Mouse (Mus musculus): Measurements from ENCODE around the gene Catip. TPM values are rescaled to one million over a fixed set of nuclear protein-coding genes. Genes with fewer than 3 reads are reported as not detected.
"Not testable (repeated sequence)": the region's sequence is repeated elsewhere in the genome, so short reads cannot be mapped to it uniquely, and the experiment has no call there.

The Catip gene
- polyA plus RNA-seq, 1 experiment from 2014 or later, result 0.55 TPM

DNA sequence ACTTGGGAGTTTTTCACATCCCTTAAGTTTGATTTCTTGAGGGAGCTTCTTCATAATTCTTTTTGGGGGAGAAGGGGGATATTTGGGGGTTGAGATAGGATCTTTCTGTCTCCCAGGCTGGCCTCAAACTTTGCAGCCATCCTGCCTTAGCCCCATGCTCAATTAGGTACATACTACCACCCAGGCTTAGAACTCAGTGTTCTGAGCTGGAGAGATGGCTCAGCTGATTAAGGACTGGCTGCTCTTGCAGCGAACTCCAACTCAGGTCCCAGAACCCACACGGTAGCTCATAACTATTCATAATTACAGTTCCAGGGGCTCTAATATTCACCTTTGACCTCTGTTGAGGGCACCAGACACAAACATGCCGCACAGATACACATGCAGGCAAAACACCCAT, 27.3 kb upstream of the Catip start:
- no peak overlapping the region for H3K9ac ChIP-seq

GRCm38 (mm10) chr1:74335033-74335432, 26.9 kb upstream of the Catip start:
- Histone ChIP-seq H3K4me3 (replicated peaks) (no peak overlapping the region), H3K9ac (no peak overlapping the region), H3K27ac (no peak overlapping the region), H3K4me1 (peaks cover 22% of the 10 kb centered on the region), H3K36me3 (no peaks in the 10 kb centered on the region), H3K27me3 (replicated peaks) (no peaks in the 10 kb centered on the region), H3K4me2 (no peak overlapping the region), H3K9me3 (no peaks in the 10 kb centered on the region)
- 65% methylated on average over 4 of the region's 4 CpGs for WGBS
- no peak for ATAC-seq (ENCODE audit: insufficient read depth, low FRiP score, low read depth)

More for the DNA sequence above, 27.3 kb upstream of the Catip start:
- H3K4me3 ChIP-seq (replicated peaks), result no peak overlapping the region
- peaks cover 23% of the 10 kb centered on the region for H3K4me1 ChIP-seq
- no peak overlapping the region for H3K27ac ChIP-seq
- no peak overlapping the region for H3K4me2 ChIP-seq
- no peaks in the 10 kb centered on the region for H3K27me3 ChIP-seq (replicated peaks)
- H3K9me3 ChIP-seq, result no peaks in the 10 kb centered on the region
- WGBS, result 77% methylated on average over 3 of the region's 3 CpGs
- no peaks in the 10 kb centered on the region for H3K36me3 ChIP-seq
- no peak for ATAC-seq (ENCODE audit: insufficient read depth, low FRiP score, low read depth)

- Histone ChIP-seq H3K36me3 (no peaks in the 10 kb centered on the region), H3K9ac (no peak overlapping the region), H3K4me1 (peaks cover 20% of the 10 kb centered on the region), H3K27ac (no peak overlapping the region), H3K9me3 (no peaks in the 10 kb centered on the region), H3K4me2 (no peak overlapping the region), H3K4me3 (replicated peaks) (no peak overlapping the region), H3K27me3 (replicated peaks) (no peaks in the 10 kb centered on the region)
- ATAC-seq (ENCODE audit: insufficient read depth, low FRiP score, low read depth), result no peak
- 71% methylated on average over 6 of the region's 6 CpGs for WGBS
Observed at GRCm38 (mm10) chr1:74335436-74336170, 26.3 kb upstream of the Catip start.

- Histone ChIP-seq H3K27ac (no peak overlapping the region), H3K9me3 (no peaks in the 10 kb centered on the region), H3K9ac (no peak overlapping the region), H3K4me2 (no peak overlapping the region), H3K4me1 (peaks cover 8% of the 10 kb centered on the region), H3K4me3 (replicated peaks) (no peak overlapping the region), H3K27me3 (replicated peaks) (no peaks in the 10 kb centered on the region), H3K36me3 (no peaks in the 10 kb centered on the region)
- 75% methylated on average over 3 of the region's 3 CpGs for WGBS
- ATAC-seq (ENCODE audit: insufficient read depth, low FRiP score, low read depth), result no peak
Observed at GRCm38 (mm10) chr1:74337241-74337771, 24.6 kb upstream of the Catip start.

- no peak; the same call in 1 of the 2 replicates for ATAC-seq (ENCODE audit: insufficient read depth, low FRiP score, low read depth)
- WGBS, result 79% methylated on average over 4 of the region's 5 CpGs
- Histone ChIP-seq H3K4me2 (no peak overlapping the region), H3K27ac (no peak overlapping the region), H3K36me3 (no peaks in the 10 kb centered on the region), H3K9ac (no peak overlapping the region), H3K4me3 (replicated peaks) (no peak overlapping the region), H3K27me3 (replicated peaks) (no peaks in the 10 kb centered on the region), H3K4me1 (peaks cover 6% of the 10 kb centered on the region), H3K9me3 (no peaks in the 10 kb centered on the region)
Observed at GRCm38 (mm10) chr1:74338013-74338412, 23.9 kb upstream of the Catip start.

GRCm38 (mm10) chr1:74338626-74339025, 23.3 kb upstream of the Catip start:
- H3K4me3 ChIP-seq (replicated peaks), result no peak overlapping the region
- no peak overlapping the region for H3K9ac ChIP-seq
- no peaks in the 10 kb centered on the region; the same call in 1 of the 2 replicates for H3K4me1 ChIP-seq
- H3K27me3 ChIP-seq (replicated peaks), result no peaks in the 10 kb centered on the region
- no peak for ATAC-seq (ENCODE audit: insufficient read depth, low FRiP score, low read depth)
- no peaks in the 10 kb centered on the region for H3K36me3 ChIP-seq
- WGBS, result 79% methylated on average over 4 of the region's 4 CpGs
- H3K9me3 ChIP-seq, result no peaks in the 10 kb centered on the region
- H3K4me2 ChIP-seq, result no peak overlapping the region
- no peak overlapping the region for H3K27ac ChIP-seq

GRCm38 (mm10) chr1:74339917-74340316, 22.0 kb upstream of the Catip start:
- Histone ChIP-seq H3K27me3 (replicated peaks) (no peaks in the 10 kb centered on the region), H3K4me2 (no peak overlapping the region), H3K4me1 (no peaks in the 10 kb centered on the region; the same call in 1 of the 2 replicates), H3K36me3 (no peaks in the 10 kb centered on the region), H3K4me3 (replicated peaks) (no peak overlapping the region), H3K9ac (no peak overlapping the region), H3K27ac (no peak overlapping the region), H3K9me3 (no peaks in the 10 kb centered on the region)
- WGBS, result 88% methylated on average over 9 of the region's 9 CpGs
- no peak for ATAC-seq (ENCODE audit: insufficient read depth, low FRiP score, low read depth)

DNA sequence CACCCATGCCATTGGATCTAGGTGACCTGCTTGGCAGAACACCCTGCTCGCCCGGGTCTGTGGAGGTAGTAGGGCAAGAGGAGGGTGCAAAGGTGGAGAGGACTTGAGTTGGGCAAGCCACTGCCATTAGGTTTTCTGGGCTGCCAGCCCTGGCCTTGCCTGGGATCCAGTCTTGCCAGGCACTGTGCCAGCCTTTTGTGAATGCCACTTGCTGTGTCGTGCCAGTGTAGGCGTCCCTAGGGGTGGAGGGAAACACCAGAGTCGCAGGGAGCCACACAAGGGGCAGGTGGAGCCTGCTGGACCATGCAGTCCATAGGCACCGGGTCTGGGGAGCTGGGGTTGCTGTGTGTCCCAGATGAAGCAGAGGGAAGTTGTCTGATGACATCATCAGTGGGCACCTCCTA, 21.5 kb upstream of the Catip start:
- Histone ChIP-seq H3K36me3 (no peaks in the 10 kb centered on the region), H3K9me3 (no peaks in the 10 kb centered on the region), H3K4me2 (no peak overlapping the region), H3K4me1 (no peaks in the 10 kb centered on the region; the same call in 1 of the 2 replicates), H3K9ac (no peak overlapping the region), H3K4me3 (replicated peaks) (no peak overlapping the region), H3K27me3 (replicated peaks) (no peaks in the 10 kb centered on the region), H3K27ac (no peak overlapping the region)
- WGBS, result 93% methylated on average over 6 of the region's 6 CpGs
- no peak for ATAC-seq (ENCODE audit: insufficient read depth, low FRiP score, low read depth)

GRCm38 (mm10) chr1:74340992-74341391, 20.9 kb upstream of the Catip start:
- WGBS, result 92% methylated on average over 4 of the region's 4 CpGs
- ATAC-seq (ENCODE audit: insufficient read depth, low FRiP score, low read depth); H3K36me3 ChIP-seq; H3K9me3 ChIP-seq; H3K4me2 ChIP-seq; H3K4me1 ChIP-seq; H3K27ac ChIP-seq; H3K4me3 ChIP-seq (replicated peaks); H3K9ac ChIP-seq; H3K27me3 ChIP-seq (replicated peaks): not testable (repeated sequence)

- WGBS, result 83% methylated on average over 7 of the region's 7 CpGs
- no peaks in the 10 kb centered on the region for H3K9me3 ChIP-seq
- H3K4me2 ChIP-seq, result no peak overlapping the region
- H3K4me3 ChIP-seq (replicated peaks), result no peak overlapping the region
- no peak overlapping the region for H3K9ac ChIP-seq
- no peaks in the 10 kb centered on the region; the same call in 1 of the 2 replicates for H3K4me1 ChIP-seq
- ATAC-seq (ENCODE audit: insufficient read depth, low FRiP score, low read depth), result no peak
- H3K27ac ChIP-seq, result no peak overlapping the region
- H3K27me3 ChIP-seq (replicated peaks), result no peaks in the 10 kb centered on the region
- H3K36me3 ChIP-seq, result no peaks in the 10 kb centered on the region
Observed at GRCm38 (mm10) chr1:74341898-74342297, 20.0 kb upstream of the Catip start.

GRCm38 (mm10) chr1:74342308-74342707, 19.6 kb upstream of the Catip start:
- Histone ChIP-seq H3K4me2 (no peak overlapping the region), H3K9ac (no peak overlapping the region), H3K27ac (no peak overlapping the region), H3K4me1 (no peaks in the 10 kb centered on the region; the same call in 1 of the 2 replicates), H3K4me3 (replicated peaks) (no peak overlapping the region), H3K36me3 (no peaks in the 10 kb centered on the region), H3K9me3 (no peaks in the 10 kb centered on the region), H3K27me3 (replicated peaks) (no peaks in the 10 kb centered on the region)
- WGBS, result 91% methylated on average over 1 of the region's 1 CpGs
- no peak for ATAC-seq (ENCODE audit: insufficient read depth, low FRiP score, low read depth)

GRCm38 (mm10) chr1:74343161-74343560, 18.7 kb upstream of the Catip start:
- H3K4me2 ChIP-seq, result no peak overlapping the region
- H3K9me3 ChIP-seq, result no peaks in the 10 kb centered on the region
- no peak overlapping the region for H3K27ac ChIP-seq
- H3K9ac ChIP-seq, result no peak overlapping the region
- H3K36me3 ChIP-seq, result no peaks in the 10 kb centered on the region
- H3K4me3 ChIP-seq (replicated peaks), result no peak overlapping the region
- WGBS, result 74% methylated on average over 5 of the region's 5 CpGs
- H3K4me1 ChIP-seq, result no peaks in the 10 kb centered on the region; the same call in 1 of the 2 replicates
- H3K27me3 ChIP-seq (replicated peaks), result no peaks in the 10 kb centered on the region
- no peak for ATAC-seq (ENCODE audit: insufficient read depth, low FRiP score, low read depth)

All from stomach, embryonic 15.5 days (tissue).